Mouse (Mus musculus) brain, adult 2 months (tissue): Measurements from ENCODE around the gene Smarca5.
A peak's percentile ranks its signal among the peaks of the same experiment; 100 is the strongest.

Experiments used
- DNase-seq: peaks from one replicate; pipeline ENCODE4 v3.0.0; 2011; ENCODE audit warnings: low read depth, low spot score

Smarca5 gene

GRCm38 (mm10) chr8:80739155-80739924 is at the start of gene Smarca5:
Gene Smarca5, minus strand, starts transcription at chr8:80739497.
- peak; percentile 97 for DNase-seq

DNA sequence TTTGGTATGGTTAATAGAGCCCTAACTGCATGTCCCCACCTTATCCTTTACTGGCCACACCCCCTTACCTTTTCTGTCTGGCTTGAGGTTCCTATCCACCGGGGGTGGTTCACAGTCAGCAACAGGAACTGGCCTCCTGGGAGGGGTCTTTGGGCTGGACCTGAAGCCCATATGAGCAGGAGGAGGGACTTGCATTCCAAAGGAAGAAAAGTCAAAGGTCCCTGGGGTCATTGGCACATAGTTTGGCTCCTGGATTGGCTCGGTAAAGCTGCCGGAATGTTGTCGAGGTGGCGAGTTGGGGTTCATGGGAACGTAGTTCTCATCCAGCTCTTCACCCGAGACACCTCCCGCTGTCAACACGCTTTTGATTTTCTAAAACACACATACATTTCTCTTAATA is 45.3 kb upstream of the Smarca5 start:
- DNase-seq = no peak

GRCm38 (mm10) chr8:80783271-80783670 is 44.0 kb upstream of the Smarca5 start:
- no peak for DNase-seq

GRCm38 (mm10) chr8:80781338-80781737 is 42.0 kb upstream of the Smarca5 start:
- DNase-seq = peak; percentile 22

DNA sequence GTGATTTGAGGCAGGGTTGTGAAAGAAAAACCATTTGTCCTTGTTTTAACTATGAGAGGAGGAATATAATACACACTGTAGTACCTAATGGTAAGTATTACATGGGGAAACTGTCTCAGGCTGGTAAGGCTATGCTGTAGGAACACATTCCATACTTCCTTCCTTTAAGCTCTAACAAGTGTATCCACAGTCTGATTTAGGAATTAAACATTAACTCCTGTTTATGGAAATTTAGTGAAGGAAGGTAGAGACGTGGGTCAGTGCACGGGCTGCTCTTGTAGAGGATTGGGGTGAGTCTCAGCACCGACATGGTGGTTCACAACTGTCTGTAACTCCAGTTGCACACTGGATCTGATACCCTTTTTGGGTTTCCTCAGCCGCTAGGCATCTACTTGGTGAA is 41.0 kb upstream of the Smarca5 start:
- no peak for DNase-seq

DNA sequence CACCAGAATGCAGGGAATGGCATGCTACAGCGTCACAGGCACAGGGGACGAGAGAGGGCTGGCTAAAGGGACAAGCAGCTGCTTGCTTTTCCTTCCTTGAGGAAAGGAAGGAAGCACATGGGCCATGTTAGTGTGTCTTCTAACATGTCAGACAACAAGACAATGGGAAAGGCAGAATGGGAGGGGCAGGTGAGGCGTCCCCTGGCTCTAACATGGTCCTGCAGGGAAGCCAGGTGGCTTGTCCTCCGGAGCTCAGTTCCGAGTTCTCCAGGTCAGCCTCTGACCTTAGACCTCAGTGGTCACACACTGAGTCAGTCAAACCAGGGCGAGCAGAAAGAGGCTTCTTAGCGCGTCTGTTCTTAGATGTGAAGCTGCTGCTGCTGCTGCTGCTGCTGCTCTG is 37.1 kb upstream of the Smarca5 start:
- DNase-seq = no peak

GRCm38 (mm10) chr8:80772732-80773460 is 33.6 kb upstream of the Smarca5 start:
- peak; percentile 75 for DNase-seq

DNA sequence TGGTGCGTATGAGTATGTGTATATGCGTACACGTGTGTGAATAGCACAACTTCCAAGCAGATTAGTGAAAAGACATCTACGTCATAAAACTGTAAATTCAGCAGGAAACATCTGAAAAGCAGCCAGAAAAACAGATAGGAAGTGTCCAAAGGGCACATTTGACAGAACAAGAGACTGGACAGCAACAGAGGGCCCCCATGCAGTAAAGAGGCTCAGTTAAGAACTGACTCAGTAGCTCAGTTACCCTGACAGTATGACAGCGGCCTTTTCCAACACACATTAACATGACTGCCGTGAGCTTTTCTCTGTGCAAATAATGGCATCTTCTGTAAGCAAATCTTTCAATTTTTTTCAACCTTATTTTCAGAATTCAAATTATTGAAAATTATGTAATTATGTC is 29.2 kb upstream of the Smarca5 start:
- DNase-seq = no peak

DNA sequence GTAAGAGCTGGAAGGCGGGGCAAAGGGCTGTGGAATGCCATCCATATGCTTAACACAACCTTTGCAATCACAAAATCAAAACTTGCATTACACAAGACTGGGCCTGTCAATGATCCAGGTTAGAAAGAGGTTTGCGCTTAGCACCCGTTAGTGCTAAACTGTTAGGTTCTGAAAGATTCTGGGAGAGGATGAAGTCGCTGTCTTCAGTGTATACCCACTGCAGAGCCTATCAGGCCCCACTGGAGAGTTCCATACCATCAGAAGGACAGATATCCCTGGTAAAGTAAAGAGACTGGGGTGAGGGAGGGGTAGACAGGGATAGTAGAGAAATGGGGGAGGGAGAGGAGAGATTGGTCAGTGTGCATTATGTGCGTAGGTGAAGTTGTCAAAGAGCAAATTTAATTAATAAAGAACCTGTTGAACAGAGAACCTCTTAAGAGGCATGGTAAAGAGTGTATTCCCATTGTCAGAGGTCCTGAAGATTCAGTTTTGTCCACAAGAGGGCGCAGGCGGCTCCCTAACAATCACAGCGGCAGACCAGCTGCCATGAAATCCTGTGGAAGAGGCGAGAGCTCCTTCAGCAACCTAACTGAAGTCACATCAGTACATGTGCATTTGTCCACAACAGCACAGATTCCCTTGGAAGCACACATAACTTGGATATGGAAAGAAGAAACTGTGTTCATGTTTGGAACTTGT is 13.9 kb upstream of the Smarca5 start:
- DNase-seq = peak; percentile 89

GRCm38 (mm10) chr8:80752429-80752828 is 13.1 kb upstream of the Smarca5 start:
- DNase-seq = no peak

GRCm38 (mm10) chr8:80749091-80749490 is 9.8 kb upstream of the Smarca5 start:
- DNase-seq = no peak

GRCm38 (mm10) chr8:80739932-80740331 is 635 bp upstream of the Smarca5 start:
- DNase-seq = no peak

DNA sequence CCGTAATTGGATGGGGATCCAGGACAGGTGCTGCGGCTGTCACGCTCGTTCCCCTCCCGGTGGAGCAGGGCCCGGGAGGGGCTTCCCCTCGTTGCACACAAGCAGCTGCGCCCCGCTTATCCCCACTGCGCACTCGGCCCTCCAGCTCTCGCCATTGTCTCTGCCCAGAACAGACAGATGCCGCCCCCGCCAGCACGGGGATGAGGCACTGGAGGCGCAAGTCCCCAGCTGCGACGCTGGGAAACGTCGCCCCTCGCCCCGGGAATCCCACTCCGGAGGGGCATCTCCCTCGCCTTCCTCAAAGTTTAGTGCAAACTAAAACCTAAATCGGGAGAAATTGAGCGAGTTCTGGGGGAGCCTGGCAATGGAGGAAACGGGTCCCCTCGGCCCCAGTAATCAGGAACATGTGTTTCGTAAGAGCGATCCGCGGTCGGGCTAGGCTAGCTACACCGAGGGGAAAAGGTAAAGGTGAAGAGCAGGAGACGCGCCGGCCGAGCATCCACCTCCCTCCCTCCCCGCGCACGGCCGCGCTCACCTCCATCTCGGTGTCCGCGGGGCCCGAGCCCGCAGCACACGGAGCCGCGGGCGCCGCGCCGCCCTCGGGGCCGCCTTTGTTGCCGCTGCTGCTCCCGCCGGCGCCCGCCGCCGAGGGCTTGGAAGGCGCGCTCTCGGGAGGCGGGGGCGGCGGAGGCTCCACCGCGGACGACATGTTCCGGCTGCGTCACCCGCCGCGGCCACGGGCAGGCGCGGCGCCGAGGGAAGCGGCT is 726 bp downstream of the Smarca5 start:
- DNase-seq = peak; percentile 74

GRCm38 (mm10) chr8:80738046-80738387 is 1.3 kb downstream of the Smarca5 start:
- no peak for DNase-seq

DNA sequence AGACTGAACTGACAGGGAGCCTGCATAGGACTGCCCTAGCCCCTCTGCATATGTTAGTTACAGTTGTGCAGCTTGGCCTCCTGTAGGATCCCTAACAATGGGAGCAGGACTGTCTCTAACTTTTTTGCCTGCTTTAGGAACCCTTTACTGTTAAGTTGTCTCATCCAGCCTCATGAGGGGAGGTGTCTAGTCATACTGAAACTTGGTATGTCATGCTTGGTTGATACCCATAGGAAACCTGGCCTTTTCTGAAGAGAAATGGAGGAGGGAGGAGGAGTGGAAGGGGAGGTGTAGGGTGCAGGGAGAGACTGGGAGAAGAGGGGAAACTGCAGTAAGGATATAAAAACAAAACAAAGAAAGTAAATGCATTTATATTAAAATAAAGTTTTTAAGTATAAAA is 7.0 kb downstream of the Smarca5 start:
- DNase-seq = no peak

- DNase-seq = no peak
These were observed 24.8 kb downstream of the Smarca5 start for GRCm38 (mm10) chr8:80714461-80714860.

- DNase-seq = peak; percentile 37
These were observed 28.5 kb downstream of the Smarca5 start for GRCm38 (mm10) chr8:80710670-80711400.

GRCm38 (mm10) chr8:80688141-80688540 is 51.2 kb downstream of the Smarca5 start:
- DNase-seq = peak; percentile 73

- no peak for DNase-seq
These were observed 55.5 kb downstream of the Smarca5 start for GRCm38 (mm10) chr8:80683756-80684335.

DNA sequence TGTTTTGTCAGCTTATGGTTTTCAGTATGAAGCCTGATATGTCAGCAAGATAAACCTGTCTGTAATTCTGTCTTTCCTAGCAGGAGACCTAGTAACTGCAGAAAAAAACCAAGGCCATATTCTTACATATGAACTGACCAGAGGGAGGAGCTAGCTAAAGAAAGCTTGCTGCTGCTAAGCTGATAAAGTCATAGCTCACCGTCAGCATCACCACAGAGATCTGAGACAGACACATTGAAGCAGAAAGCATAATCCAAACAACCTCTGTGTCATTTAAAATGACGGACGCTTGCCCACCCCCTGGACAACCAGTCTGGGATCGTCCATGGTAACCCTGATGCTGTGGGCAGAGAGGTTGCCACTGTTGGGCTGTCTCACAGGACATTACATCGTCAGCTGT is 56.7 kb downstream of the Smarca5 start:
- DNase-seq = no peak
